Mouse (Mus musculus): ENCODE results near the gene Cbfa2t2. TPM values are rescaled to one million over a fixed set of nuclear protein-coding genes. Genes with fewer than 3 reads are reported as not detected.

Gene Cbfa2t2
- total RNA-seq, 2 experiments from 2014 or later = 37.2 to 38.2 TPM

- DNase-seq (ENCODE audit: low spot score in 2 of 2) = no peak
Measured at GRCm38 (mm10) chr2:154566641-154567040, 130.4 kb downstream of the Cbfa2t2 start.

GRCm38 (mm10) chr2:154567766-154568165 is 131.5 kb downstream of the Cbfa2t2 start:
- DNase-seq (ENCODE audit: low spot score in 2 of 2) = no peak

GRCm38 (mm10) chr2:154568329-154569070 is 132.2 kb downstream of the Cbfa2t2 start:
- peak; percentile 50 to 62 for DNase-seq (ENCODE audit: low spot score in 2 of 2)

GRCm38 (mm10) chr2:154569071-154569748 is 132.9 kb downstream of the Cbfa2t2 start:
- peak; percentile 55 to 82 for DNase-seq (ENCODE audit: low spot score in 2 of 2)

- peak; percentile 96 to 97 for DNase-seq (ENCODE audit: low spot score in 2 of 2)
Measured at GRCm38 (mm10) chr2:154569836-154570286, 133.6 kb downstream of the Cbfa2t2 start, which contains the start of gene E2f1. TSS of gene E2f1 (minus strand) at chr2:154569892.

GRCm38 (mm10) chr2:154570666-154571065 is 134.4 kb downstream of the Cbfa2t2 start:
- DNase-seq (ENCODE audit: low spot score in 2 of 2) = no peak

- no peak for DNase-seq (ENCODE audit: low spot score in 2 of 2)
Measured at GRCm38 (mm10) chr2:154571266-154571665, 135.0 kb downstream of the Cbfa2t2 start.

GRCm38 (mm10) chr2:154571976-154572375 is 135.7 kb downstream of the Cbfa2t2 start:
- no peak for DNase-seq (ENCODE audit: low spot score in 2 of 2)

GRCm38 (mm10) chr2:154572996-154573395 is 136.7 kb downstream of the Cbfa2t2 start:
- DNase-seq (ENCODE audit: low spot score in 2 of 2) = no peak

- DNase-seq (ENCODE audit: low spot score in 2 of 2) = no peak
Measured at GRCm38 (mm10) chr2:154574271-154574670, 138.0 kb downstream of the Cbfa2t2 start.

GRCm38 (mm10) chr2:154576876-154577743 is 140.8 kb downstream of the Cbfa2t2 start:
- no peak for DNase-seq (ENCODE audit: low spot score in 2 of 2)

GRCm38 (mm10) chr2:154577744-154578067 is 141.4 kb downstream of the Cbfa2t2 start:
- DNase-seq (ENCODE audit: low spot score in 2 of 2) = no peak

- DNase-seq (ENCODE audit: low spot score in 2 of 2) = peak in 1 of 2 experiments; percentile 51
Measured at GRCm38 (mm10) chr2:154580586-154580985, 144.3 kb downstream of the Cbfa2t2 start.

GRCm38 (mm10) chr2:154581421-154581820 is 145.1 kb downstream of the Cbfa2t2 start:
- DNase-seq (ENCODE audit: low spot score in 2 of 2) = no peak

- no peak for DNase-seq (ENCODE audit: low spot score in 2 of 2)
Measured at GRCm38 (mm10) chr2:154583906-154584872, 147.9 kb downstream of the Cbfa2t2 start.

GRCm38 (mm10) chr2:154584931-154585601 is 148.8 kb downstream of the Cbfa2t2 start:
- DNase-seq (ENCODE audit: low spot score in 2 of 2) = no peak

GRCm38 (mm10) chr2:154586405-154586804 is 150.1 kb downstream of the Cbfa2t2 start:
- peak in 1 of 2 experiments; percentile 47 for DNase-seq (ENCODE audit: low spot score in 2 of 2)

Data from gastrocnemius, postnatal 4 days (tissue).